Mouse (Mus musculus) bone marrow, adult 2 months (tissue): Measurements from ENCODE around the gene Bmf. TPM values are rescaled to one million over a fixed set of nuclear protein-coding genes. Genes with fewer than 3 reads are reported as not detected.
A peak's percentile ranks its signal among the peaks of the same experiment; 100 is the strongest.

Experiments
- H3K27ac ChIP-seq: fragments of 200-500 bp; 2 replicates; pipeline ENCODE4 v1.5.1; 2012; ENCODE audit warnings: low read depth, mild to moderate bottlenecking, control low read depth, inconsistent platforms, low read length; ENCODE audit not compliant: control insufficient read depth, poor library complexity, insufficient read depth
- H3K4me1 ChIP-seq: fragments of 200-500 bp; 2 replicates; pipeline ENCODE4 v1.6.1; 2011; ENCODE audit warnings: low read length; ENCODE audit not compliant: control insufficient read depth, insufficient read depth
- H3K4me3 ChIP-seq: fragments of 200-500 bp; replicated peaks from 2 replicates; pipeline ENCODE3; 2011; ENCODE audit warnings: mild to moderate bottlenecking, low read depth, low read length, control low read depth; ENCODE audit not compliant: control insufficient read depth
- CTCF ChIP-seq: fragments of 200-500 bp; IDR thresholded peaks from 2 replicates; pipeline ENCODE4 v1.5.1; 2011; ENCODE audit warnings: low read length, control low read depth; ENCODE audit not compliant: control insufficient read depth, insufficient read depth
- POLR2A ChIP-seq: fragments of 200-500 bp; IDR thresholded peaks from 2 replicates; pipeline ENCODE4 v1.6.1; 2011; ENCODE audit warnings: low read depth, mild to moderate bottlenecking, control low read depth, low read length, borderline replicate concordance; ENCODE audit not compliant: control insufficient read depth
- WGBS: fragments of 180-500 bp; shearing (Covaris S2); methylation state at CpG from one replicate; pipeline ENCODE4 v1.1.7; 2018; 5-methylcytosine and 5-hydroxymethylcytosine counted together
- polyA plus RNA-seq: library from polyadenylated mRNA; stranded (reverse); fragments of >200 nt; gene quantifications from 2 replicates; pipeline ENCODE4 v1.2.4, GENCODE M21; 2011; ENCODE audit warnings: low replicate concordance; ENCODE audit not compliant: missing spikeins, insufficient read depth, insufficient read length

Gene Bmf
- polyA plus RNA-seq, 1 experiment, result 8.8 TPM

DNA sequence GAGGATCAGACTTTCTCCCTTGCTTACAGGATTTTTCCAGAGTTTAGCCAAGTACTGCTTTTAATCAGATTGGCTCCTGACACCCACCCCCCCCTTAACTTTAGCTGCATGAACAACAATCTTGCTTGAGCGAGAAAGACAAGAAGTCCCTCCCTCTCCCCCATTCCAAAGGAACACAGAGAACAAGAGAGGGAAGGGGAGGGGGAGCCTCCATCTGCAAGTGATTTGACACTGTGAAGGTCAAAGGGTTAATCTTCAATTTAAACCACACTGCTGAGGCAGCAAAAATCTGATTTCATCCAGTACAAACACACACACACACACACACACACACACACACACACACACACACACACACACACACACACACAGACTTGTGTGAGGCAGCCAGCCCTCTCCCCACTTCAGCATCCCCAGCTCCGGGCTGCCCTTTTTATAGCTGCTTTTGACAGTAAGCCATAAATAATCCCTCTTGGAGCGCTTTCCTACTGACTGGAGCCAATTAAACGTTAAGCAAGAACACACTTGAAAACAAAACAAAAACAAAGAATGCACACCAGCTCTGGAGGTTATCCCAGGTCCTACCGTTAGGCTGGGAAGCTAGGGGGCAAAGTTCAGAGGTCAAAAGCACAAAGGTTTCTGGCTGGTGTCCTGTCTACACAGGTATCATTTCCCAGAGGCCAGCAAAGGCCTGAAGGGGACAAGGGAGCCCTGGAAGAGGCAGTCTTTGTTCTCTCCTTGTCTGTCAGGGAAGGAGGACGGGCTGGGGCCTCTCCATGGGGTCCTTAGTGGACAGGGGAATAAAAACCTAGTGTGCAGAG, 16.4 kb downstream of the Bmf start:
- TF ChIP-seq CTCF, result no peak
- no peak for TF ChIP-seq POLR2A
- WGBS, result 56% methylated on average over 6 of the region's 6 CpGs
- H3K4me3 ChIP-seq, result no peak overlapping the region
- peaks cover 1% of the 10 kb centered on the region; the same call in 1 of the 2 replicates for H3K4me1 ChIP-seq
- H3K27ac ChIP-seq, result peak overlapping the region; percentile 12; the same call in 1 of the 2 replicates

DNA sequence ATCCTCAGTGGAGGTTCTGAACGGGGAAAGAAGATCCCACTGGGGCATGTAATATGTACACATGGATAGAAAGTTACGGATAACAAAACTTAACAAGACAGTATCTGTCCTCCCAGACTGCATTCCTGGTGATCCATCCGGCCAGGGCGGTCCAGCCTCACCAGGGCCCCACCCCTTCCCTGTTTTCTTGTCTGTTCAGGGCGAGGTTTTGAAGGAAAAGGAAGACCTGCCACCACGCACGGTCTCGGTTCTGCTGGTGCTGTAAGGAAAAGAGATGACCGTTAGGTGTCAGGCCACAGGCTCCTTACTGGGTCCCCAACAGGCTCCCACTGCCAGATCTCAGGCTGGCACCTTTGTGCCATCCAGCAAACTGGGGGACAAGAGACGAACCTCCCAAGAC, 17.1 kb downstream of the Bmf start:
- 69% methylated on average over 10 of the region's 10 CpGs for WGBS
- H3K27ac ChIP-seq, result 0 out of 2 replicates have a peak overlapping the region, but pooled peaks have one; percentile 8
- H3K4me1 ChIP-seq, result peaks cover 1% of the 10 kb centered on the region; the same call in 1 of the 2 replicates
- TF ChIP-seq CTCF, result no peak
- TF ChIP-seq POLR2A, result no peak
- H3K4me3 ChIP-seq, result no peak overlapping the region

DNA sequence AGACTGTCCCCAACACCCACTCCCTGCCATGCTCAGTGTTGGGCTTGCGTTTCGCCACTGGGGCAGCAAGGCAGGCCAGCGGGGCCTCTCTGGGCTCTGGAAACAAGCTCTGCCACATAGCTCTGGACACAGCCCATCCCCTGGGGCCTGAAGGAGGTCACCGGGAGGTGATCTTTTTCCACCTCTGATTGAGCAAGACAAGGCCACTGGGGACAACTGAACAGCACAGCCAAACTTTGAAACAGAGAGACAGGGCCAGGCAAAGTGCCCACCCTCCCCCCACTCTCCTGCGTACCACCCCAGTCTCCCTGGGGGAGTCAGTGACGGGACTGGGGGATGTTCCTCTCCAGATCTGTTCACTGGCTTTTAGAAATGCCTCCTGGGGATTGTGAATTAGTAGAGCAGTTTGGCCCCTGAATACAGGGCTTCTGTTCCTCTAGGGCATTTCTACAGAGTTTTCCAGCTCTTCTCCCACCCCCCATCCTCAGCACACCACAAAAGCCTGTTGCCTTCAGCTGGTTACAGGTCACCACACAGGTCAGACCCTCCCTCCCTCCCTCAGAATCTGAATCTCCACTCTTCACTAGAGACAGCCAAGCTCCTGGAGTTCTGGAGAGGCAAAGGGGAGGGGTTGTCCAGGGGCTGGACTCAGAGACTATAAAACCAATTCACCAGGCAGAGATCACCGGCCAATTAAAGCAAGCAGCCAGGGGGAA, 19.9 kb downstream of the Bmf start:
- Histone ChIP-seq H3K4me3 (no peak overlapping the region), H3K27ac (no peak overlapping the region), H3K4me1 (peaks cover 1% of the 10 kb centered on the region; the same call in 1 of the 2 replicates)
- no peak for TF ChIP-seq POLR2A
- no peak for TF ChIP-seq CTCF
- WGBS, result 72% methylated on average over 7 of the region's 7 CpGs

GRCm38 (mm10) chr2:118526545-118526944, 22.9 kb downstream of the Bmf start:
- peaks cover 2% of the 10 kb centered on the region for H3K4me1 ChIP-seq
- TF ChIP-seq POLR2A, result no peak
- TF ChIP-seq CTCF, result no peak
- 80% methylated on average over 5 of the region's 5 CpGs for WGBS
- no peak overlapping the region for H3K27ac ChIP-seq
- no peak overlapping the region for H3K4me3 ChIP-seq

GRCm38 (mm10) chr2:118524811-118525210, 24.7 kb downstream of the Bmf start:
- TF ChIP-seq POLR2A, result no peak
- TF ChIP-seq CTCF, result no peak
- WGBS, result 65% methylated on average over 3 of the region's 3 CpGs
- peaks cover 5% of the 10 kb centered on the region for H3K4me1 ChIP-seq
- no peak overlapping the region for H3K27ac ChIP-seq
- H3K4me3 ChIP-seq, result no peak overlapping the region

DNA sequence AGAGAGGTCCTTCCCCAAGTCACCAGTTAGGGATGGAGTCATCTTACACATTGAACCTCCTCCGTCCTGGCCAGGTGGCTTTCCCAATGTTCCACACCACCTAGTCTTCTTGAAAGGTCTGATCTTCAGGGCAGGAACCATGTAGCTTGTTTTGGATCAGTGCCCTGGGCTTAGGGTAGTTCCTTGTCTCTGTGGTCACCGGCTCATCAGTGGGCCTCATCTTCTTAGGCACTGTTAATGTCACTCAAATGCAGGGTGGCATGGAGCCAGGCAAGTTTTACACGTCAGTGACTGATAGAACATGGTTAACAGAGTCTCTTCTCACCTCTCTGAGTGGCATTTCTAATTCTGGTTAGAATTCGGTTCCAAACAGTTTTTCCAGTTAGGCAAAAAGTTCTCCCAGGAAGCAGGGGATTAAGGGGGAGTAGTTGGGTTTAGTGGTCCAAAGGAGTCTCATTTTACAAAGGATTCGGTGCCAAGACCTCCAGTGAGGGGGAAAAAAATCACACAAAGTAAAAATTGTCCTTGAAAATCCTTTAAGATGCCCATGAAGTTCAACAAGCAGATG, 26.2 kb downstream of the Bmf start:
- peaks cover 7% of the 10 kb centered on the region for H3K4me1 ChIP-seq
- TF ChIP-seq CTCF, result no peak
- TF ChIP-seq POLR2A, result no peak
- H3K27ac ChIP-seq, result no peak overlapping the region
- H3K4me3 ChIP-seq, result no peak overlapping the region
- WGBS, result 46% methylated on average over 5 of the region's 5 CpGs

- H3K4me3 ChIP-seq, result no peak overlapping the region
- H3K4me1 ChIP-seq, result peaks cover 7% of the 10 kb centered on the region
- WGBS, result 1% methylated on average over 2 of the region's 2 CpGs
- TF ChIP-seq POLR2A (no peak), CTCF (no peak)
- no peak overlapping the region for H3K27ac ChIP-seq
Measured at GRCm38 (mm10) chr2:118522265-118522664, 27.2 kb downstream of the Bmf start.
